Mouse (Mus musculus) colon, adult 2 months (tissue): ENCODE data around the gene Twist1. TPM values are rescaled to one million over a fixed set of nuclear protein-coding genes. Genes with fewer than 3 reads are reported as not detected.

Experiments
- polyA plus RNA-seq: library from polyadenylated mRNA; depleted of rRNA; stranded (reverse); fragments of >200 nt; gene quantifications from 2 replicates; pipeline ENCODE4 v1.2.3, GENCODE M21; 2012; rRNA removed

Gene Twist1
- 10.8 and 11.2 TPM in 2 replicates for polyA plus RNA-seq

DNA sequence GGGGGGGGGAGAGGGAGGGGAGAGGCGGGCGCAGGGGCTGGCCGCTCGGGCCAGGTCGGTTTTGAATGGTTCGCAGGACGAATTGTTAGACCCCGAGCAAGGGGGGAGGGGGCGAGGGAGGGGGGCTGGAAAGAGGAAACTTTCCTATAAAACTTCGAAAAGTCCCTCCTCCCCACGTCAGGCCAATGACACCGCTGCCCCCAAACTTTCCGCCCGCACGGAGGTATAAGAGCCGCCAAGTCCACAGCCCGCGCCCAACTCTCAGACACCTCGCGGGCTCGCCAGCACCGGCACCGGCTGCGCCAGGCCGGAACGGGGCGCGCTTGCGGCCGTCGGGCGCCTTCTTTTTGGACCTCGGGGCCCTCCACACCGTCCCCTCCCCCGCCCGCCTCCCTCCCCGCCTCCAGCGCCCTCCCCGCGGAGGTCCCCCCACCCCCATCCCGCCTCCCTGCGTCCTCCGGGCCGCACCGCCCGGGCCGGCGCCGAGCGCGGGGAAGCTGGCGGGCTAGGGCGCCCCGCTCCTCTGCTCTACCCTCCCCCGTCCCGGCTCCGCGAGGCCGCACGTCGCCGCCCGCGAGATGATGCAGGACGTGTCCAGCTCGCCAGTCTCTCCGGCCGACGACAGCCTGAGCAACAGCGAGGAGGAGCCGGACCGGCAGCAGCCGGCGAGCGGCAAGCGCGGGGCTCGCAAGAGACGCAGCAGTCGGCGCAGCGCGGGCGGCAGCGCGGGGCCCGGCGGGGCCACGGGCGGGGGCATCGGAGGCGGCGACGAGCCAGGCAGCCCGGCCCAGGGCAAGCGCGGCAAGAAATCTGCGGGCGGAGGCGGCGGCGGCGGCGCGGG is at the start of gene Twist1:
Gene Twist1 (plus strand): TSS at position 272 of the 841 bp plus-strand sequence.

DNA sequence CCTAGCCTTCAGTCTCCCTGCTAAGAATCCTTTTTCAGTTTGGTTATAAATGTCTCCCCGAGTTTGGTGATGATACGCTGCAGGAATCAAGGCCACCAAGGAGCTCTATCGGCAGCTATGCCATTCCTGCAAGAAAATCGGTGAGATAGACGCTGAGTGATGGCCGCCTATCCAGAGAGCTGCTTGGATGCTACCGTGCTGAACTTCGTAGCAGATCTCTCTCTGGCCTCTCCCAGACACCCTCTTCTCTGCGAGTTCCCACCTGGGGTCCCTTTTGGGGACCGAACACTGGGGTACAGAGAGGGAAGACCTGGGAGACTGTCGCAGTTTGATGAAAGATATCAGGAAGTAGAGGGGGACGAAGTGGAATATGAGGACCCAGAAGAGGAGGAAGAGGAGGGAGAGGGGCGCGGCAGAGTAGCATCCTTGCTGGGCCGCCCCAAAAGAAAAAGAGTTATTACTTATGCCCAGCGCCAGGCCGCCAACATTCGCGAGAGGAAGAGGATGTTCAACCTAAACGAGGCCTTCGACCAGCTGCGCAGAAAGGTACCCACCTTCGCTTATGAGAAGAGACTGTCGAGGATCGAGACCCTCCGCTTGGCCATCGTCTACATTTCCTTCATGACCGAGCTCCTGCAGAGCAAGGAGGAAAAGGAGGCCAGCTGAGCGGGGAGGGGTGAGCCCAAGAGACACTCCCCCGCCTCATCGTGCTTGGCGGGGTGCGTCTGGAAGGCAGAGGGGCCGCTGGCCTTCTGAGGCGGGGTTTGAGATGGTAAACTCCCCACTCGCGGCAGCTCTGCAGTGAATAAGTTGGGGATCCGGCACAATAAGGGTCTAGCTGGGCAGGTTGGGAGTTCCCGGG is 28.9 kb upstream of the Twist1 start, which contains the start of gene Ferd3l:
Gene Ferd3l (plus strand): TSS at position 95 of the 862 bp plus-strand sequence.

Other genes starting within 250 kb of the Twist1 start
- gene Ferd3l, start 29.2 kb upstream of the Twist1 start, polyA plus RNA-seq = not detected in 2 replicates